Mouse (Mus musculus): Measurements from ENCODE around the gene Tmem9.

DNA sequence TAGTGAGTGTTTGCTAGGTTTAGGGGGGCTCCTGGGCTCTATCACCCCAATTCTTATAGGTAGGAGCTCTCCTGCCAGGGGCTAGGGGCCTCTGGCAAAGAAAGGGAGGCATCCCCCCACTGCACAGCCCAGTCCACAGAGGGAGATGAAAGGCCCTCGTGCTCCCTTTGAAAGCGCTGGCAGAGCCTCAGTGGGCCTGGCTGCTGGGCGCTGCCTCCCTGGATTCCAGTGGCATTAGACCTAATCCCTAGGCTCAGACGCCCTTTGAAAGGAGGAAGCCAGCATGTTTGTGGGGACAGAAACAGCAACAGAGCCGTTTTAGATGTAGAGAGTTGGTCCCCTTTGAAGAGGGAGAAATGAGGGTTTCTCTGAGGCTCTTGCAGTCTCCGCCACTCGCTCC is 22.3 kb downstream of the Tmem9 start:
- TF ChIP-seq CTCF (IDR thresholded peaks at IDR 0.05) (no peak), EP300 (IDR thresholded peaks at IDR 0.05; ENCODE audit: insufficient read depth, low read depth, low read length) (no peak), POLR2A (IDR thresholded peaks at IDR 0.05; ENCODE audit: insufficient read depth, low read depth, low read length) (no peak)

All from heart, adult 2 months (tissue).